Mouse (Mus musculus) left cerebral cortex, postnatal 14 days (tissue): Measurements from ENCODE around the gene Dscam. TPM values are rescaled to one million over a fixed set of nuclear protein-coding genes. Genes with fewer than 3 reads are reported as not detected.

Experiments
- DNase-seq, 2 experiments: peaks; one replicate each; pipeline ENCODE4 v3.0.0; 2021 to 2022; ENCODE audit warnings: low spot score in 2 of 2, mixed read lengths in 1 of 2
- intact Hi-C: fragments of 180-260 bp; cut with DNase I; formaldehyde crosslinking; loops from one replicate; pipeline ENCODE4 v1.15.1; 2025
- total RNA-seq, 2 experiments: library from RNA; stranded (reverse); gene quantifications; 2 replicates each; pipeline ENCODE4 v1.2.3; 2021

Dscam gene
- total RNA-seq, 2 experiments from 2014 or later: 42.4 to 48.2 TPM

DNA sequence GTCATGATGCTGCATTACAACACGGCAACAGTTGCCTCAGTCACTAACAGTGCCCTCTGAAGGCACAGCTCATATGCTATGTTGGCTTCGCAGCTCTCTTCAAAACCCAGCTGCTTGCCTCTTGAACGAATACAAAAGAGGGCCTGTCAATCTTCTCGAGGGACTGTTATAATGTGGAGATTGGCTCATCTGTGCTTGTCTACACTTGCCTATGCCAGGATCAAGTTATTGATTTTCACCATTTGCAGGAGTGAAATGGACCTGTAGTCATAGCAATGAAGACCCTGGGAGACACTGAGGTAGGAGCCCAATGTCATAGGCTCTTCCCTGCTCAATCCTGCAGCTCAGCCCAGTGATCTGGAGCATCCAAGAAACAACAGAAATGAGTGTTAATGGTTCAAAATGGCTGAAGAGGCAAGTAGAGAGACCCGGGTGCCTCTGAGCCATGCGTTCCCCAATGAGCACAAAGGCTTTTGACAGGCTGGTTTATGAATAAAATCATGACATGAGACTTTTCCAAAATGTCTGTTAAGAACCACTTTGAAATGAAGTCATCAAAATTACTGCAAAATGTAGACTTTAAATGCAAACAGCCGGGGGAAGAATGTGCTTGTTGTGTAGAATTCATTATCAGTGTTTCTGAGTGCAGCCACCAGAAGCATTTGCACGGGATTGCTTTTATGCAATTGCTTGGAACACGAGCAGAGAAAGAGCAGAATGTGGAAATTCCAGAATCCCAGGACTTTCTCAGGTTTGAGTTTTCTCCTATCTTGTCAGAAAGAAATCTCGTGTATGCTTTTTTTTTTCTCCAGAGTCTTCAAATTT, 35.3 kb downstream of the Dscam start:
- intact Hi-C loops: no loop called here
- no peak for DNase-seq

DNA sequence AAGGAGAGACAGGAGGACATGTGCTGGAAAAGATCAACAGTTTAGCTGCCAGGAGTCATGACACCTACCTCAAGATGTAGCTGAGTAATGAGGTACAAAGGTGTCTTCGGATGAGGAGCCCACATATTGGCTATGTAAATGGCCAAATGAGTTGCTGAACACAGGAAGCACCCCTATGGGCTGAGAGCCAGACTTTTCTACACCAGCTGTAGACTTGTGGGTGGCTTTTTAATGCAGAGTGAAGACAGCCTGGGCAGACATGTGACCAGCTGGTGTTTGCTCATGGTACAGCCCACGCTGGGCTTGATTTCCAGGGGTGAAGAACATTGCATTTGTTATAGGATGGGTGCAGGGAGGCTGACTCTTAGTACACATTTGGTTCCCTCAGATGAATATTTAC, 43.3 kb downstream of the Dscam start:
- intact Hi-C loops: loop anchor here (1.0 kb wide), 1 partner anchor 41 kb away; no protein-coding TSS in a partner anchor
- DNase-seq: peak; percentile 78 to 88

DNA sequence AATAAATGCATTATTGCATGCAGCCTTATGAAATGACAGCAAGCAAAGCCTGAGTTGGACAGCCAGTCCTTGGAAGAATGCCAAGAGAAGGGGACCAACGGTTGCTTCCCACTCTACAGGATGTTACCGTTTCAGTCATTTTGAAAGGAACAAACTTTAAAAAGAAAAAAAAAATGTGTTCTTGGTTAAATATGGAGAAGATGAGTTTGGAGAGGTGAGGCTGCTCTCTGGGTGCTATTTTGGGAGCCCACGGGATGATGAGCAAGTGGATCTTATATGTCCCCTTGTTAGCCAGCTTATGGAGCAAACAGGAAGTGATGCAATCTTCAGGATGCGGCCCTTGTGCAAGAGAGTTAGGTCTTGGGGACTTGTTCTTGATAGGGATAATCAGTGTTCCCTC, 60.5 kb downstream of the Dscam start:
- intact Hi-C loops: no loop called here
- peak; percentile 50 to 70 for DNase-seq

DNA sequence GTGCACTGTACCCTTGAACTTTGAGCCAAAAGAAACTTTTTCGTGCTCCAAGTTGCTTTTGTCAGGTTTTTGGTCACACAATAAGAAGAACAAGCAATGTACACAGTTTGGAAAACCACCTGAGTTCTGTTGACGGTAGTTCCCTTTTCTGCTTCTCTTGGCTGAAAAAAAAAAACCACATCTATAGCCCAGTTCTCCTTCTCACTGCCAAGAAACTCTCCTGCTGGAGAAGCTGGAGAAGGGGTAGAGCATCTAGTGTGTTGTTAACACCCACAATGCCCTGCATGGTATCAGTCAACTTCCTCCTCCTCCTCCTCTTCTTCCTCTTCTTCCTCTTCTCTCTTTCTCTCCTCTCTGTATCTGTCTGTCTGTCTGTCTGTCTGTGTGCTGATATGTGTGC, 65.3 kb downstream of the Dscam start:
- no peak for DNase-seq
- intact Hi-C loops: no loop called here

DNA sequence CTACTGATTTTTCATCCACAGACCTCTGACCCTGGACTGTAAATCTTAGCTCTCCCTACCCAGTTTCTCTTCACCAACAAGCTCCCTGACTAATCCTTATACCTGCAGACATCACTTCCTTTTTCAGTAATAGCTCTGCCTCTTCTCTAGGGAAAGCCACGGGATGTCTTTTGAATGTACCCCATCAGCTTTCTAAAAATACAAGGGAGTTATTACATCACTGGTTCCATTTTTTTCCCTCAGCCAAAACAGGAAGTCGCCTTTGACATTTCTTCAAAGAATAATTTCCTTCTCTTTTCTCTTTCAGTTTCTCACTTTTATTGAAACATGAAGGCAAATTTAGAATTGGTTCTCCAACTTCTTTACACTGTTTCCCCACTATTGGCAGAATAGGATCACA, 67.5 kb downstream of the Dscam start:
- DNase-seq: no peak
- intact Hi-C loops: no loop called here

DNA sequence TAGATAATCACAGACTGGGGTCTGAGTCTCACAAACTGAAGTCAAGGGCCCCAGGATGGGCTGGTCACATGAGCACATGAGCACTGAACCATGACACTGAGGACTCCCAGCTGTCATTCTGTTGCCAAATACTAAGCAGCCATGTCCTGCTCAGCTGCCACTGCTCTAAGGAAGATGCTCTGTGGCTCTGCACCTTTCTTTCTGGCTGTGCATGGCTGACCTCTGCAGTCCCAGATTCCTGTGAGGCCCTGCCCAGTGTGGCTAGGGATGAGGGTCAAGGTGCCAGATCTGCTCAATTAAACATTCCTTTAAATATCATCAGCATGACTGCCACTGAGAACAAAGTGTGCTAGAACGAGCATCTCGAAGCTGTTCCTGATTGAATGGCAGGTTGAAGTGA, 70.5 kb downstream of the Dscam start:
- intact Hi-C loops: no loop called here
- no peak for DNase-seq

DNA sequence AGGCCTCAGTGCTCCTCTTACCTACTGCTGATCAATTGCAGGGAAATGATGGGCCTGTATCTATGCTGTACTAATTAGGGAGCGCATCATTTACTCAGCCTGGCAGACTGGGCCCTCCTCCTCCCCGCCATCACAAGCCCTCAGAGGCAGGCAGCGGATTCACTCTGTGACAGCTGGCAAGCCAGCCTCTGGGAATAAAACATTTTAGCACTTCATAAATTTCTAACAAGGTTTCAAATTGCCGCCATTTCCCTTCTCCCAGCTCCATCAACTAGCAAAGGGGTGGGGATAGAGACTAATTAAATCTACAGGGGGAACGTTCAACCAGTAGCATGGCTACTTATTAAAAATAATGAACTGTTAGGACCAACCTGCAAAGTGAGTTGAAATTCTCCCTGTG, 72.0 kb downstream of the Dscam start:
- intact Hi-C loops: no loop called here
- DNase-seq: peak; percentile 25 to 38

DNA sequence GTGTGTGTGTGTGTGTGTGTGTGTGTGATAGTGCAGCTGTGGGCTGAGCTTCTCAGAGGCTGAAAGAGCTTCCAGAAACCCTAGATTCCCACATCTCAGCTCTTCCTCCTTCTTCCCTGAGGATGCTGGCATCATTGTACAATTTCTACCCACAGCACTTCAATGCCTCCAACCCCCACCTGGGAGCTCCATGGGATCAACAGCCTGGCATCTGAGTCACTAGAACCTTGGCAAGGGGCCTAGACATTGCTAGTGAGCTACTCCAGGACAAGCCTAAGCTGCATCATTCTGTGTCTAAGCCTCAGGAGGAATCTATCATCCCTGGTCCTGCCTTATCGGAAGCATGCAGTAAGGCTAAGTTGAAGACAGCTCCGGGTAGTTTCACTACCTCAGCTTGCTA, 73.8 kb downstream of the Dscam start:
- DNase-seq: peak; percentile 41 to 64
- intact Hi-C loops: no loop called here

DNA sequence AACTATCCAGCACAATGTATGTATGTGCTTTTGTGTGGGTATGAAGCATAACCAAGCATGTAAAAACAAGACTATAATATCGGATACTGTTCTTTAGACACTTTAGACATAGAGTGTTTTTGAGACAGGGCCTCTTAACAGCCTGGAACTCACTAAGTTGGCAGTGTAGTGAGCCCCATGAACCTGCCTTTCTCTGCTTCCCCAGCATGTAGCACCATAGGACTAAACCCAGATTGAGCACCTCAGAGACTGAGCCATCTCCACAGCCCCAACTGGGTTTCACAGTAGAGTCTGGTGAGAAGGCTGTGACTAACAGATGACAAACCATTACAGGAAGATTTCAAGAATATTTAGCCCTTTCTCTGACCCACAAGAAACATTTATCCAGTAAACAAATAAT, 75.1 kb downstream of the Dscam start:
- intact Hi-C loops: no loop called here
- no peak for DNase-seq

DNA sequence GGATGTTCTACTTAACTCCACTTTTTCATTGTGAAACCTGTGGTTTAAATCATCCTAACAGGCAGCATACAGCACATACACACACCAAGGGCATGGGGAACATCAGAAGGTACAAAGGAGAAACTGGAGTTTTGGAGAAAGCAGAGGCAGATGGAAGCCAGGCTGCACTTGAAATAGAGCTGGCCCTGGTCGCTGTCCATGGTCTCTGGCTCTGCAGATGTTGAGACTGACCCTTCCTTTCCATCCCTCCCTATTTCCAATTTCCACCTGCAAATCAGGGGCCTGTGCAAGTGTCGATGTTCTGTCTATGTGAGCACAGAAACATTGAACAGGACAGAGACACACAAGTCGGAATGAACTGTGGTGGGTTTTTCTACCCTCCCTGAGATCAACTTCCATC, 81.2 kb downstream of the Dscam start:
- intact Hi-C loops: no loop called here
- DNase-seq: no peak

DNA sequence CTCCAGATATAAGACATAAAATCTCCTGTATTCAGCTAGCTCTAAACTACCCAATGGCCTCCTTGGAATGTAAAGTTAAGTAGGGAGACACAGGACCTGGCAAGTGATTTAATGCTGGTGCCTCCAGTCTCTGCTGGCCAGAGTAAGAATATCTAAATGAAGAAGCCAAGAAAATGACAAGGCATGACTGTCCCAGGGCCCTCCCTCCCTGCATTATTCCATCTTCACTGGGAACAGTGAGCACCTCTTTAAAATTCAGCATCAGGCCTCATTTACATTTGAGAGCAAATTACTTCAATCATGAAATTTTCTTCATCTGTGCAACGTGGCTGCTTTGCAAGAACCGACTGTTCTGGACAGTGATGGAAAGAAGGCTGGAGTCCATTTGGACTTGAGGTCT, 86.9 kb downstream of the Dscam start:
- intact Hi-C loops: no loop called here
- DNase-seq: no peak

DNA sequence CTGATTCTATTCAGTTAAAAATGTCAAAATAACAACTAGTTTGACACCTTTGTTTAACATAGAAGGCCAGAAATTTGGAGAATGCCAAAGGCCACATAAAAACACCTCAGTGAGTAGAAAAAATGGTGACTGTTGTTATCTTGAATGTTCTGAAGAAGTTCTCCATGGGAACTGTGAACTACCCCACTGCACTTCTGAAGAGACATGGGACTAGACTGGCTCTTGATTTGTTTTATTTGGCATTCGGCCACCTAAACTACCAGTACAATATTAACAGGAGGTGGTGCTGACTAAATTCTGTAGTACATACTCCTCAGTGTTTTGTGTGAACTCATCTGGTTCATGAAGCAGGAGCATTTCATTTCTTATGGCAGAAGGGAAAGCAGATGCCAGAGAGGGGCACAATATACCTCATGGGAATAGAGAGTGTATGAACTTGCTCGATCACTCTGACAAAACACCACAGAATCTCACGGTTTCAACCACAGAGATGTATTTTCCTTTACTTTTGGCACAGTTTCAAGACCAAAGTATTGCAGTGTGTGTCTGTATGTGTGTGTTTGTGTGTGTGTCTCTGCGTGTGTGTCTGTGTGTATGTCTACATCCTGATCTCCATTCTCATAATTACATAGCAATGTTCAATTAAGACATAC, 94.5 kb downstream of the Dscam start:
- DNase-seq: no peak
- intact Hi-C loops: no loop called here

DNA sequence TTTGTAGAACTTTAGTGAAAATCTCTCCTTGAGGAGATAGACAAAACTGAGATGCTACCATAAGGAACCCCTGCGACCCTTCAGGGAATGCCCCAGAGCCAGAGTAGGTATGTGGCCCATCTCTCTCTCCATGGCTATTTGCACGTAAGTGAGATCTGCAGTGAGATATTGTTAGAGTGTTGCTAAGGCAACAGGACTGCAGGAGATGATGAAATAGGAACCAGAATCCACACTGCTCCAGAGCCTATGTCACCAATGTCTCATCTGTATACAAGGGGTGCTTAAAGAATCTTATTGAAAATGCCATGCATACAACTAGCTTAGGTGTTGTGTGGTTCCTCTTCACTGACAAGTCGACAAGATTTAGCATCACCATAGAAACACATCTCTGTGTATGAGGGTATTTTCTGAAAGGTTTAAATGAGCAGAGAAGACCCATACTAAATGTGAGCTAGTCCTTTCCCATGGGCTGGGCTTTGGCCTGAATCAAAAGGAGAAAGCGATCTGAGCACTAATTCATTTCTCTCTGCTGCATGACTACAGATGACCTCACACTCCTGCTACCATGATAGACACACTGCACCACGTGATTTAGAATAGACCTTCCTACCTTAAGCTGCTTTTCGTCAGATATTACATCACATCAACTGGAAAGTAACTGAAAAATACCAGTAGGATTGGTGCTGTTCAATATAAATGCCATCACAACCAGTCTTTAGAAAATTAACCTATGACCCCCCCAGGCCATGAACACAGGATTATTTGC, 95.2 kb downstream of the Dscam start:
- intact Hi-C loops: no loop called here
- peak in 1 of 2 experiments; percentile 33 for DNase-seq

DNA sequence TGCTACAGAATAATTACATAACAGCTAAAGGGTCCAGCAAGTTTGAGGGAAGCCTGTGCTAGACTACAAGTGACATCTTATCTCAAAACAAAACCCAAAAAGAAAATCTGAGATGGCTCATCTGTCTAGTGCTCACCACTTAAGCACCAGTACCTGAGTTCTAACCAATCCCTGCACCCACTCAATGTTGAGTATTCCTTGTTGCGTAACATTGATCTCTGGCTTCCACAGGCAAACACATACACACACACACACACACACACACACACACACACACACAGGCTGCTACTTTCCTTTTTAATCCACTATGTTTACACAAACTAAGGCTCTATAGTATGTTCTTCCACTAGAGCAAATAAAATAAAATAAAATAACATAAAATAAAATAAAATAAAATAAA, 96.7 kb downstream of the Dscam start:
- no peak for DNase-seq
- intact Hi-C loops: no loop called here

DNA sequence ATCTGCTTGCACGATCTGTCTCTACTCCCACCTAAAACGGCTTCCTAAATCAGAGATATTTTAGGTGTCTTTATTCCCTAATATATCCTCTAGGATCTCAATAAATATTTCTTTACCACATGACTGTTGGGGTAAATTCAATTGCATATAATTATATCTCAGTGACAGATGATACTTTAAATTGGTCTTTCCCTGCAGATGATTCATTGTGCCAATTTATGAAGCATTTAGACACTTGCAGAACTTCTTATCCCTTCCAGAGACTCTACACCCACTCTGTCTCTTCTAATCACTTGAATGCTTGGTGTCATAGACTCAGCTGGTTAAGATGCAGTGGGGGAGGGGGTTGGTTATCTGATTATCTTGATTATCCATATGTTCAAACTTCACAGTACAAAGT, 97.9 kb downstream of the Dscam start:
- DNase-seq: peak in 1 of 2 experiments; percentile 44
- intact Hi-C loops: no loop called here

DNA sequence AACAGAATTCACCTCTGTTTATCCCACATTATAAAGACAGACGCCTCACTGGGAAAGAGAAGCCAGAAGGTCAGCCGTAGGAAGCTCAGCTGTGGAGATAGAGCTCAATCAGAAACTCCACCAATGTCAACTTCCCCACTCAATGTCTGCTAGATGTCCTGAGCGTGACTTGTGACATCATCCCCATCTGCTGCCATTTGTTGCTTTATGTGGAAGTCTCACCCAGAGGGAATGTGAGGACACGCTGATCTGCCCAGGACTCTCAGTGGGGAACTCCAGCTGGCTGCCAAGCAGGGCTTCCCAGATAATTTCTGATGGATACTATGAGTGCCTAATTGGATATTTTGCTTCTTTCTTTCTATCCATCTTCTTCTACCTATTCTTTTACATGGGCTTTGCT, 103.7 kb downstream of the Dscam start:
- intact Hi-C loops: no loop called here
- peak in 1 of 2 experiments; percentile 20 for DNase-seq

DNA sequence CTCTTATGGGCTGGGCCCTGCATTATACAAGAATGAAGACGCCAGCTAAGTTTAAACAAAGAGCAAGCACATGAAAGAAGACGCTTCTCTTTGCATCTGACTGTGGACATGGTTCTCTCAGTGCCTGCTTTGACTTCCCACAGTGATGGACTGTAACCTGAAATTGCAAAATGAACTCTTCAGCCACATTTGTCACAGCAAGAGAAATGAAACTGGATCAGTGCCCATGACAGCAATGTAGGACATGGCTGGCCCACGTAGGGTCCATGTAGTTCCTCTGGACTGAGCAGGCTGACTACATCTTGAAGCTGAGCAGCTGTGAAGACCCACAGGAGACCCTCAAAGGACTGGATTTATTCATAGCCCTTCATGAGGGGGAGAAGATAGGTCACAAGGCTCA, 108.3 kb downstream of the Dscam start:
- intact Hi-C loops: no loop called here

DNA sequence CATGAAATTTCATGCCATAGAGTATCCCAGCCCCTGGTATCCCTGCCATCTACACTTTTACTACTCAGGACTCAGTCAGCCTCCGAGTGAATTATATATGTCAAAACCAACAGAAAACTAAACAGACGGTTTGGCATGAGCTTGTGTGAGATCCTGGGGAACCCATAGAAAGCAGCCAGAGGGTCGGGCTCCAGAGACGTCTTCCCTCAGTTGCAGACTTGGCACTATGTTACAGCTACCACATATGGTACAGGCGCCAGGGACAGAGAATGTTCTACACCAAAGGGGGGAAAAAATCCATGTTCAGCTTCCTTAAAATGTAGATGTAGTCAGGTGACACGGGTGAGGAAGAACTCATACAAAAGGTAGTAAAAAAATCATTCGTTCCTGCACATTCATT, 109.2 kb downstream of the Dscam start:
- DNase-seq: peak in 1 of 2 experiments; percentile 30
- intact Hi-C loops: no loop called here

More for the DNA sequence above, 108.3 kb downstream of the Dscam start:
- DNase-seq: no peak

DNA sequence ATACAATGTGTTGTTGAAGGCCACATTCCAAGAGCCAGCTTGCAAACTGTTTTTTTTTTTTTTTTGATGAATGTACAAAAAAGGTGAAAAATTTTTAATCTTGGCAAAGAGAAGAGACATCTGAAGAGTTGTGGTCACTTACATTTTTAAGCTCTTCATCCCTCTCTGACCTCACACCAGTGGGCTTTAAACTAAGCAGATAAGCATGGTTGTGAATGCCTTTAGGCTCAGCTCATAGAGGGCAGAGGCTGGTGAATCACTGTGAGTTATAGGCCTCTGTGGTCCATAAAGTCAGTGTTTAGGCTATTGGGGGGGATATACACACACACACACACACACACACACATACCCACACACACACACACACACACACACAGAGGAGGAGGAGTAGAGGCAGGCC, 109.8 kb downstream of the Dscam start:
- intact Hi-C loops: no loop called here

DNA sequence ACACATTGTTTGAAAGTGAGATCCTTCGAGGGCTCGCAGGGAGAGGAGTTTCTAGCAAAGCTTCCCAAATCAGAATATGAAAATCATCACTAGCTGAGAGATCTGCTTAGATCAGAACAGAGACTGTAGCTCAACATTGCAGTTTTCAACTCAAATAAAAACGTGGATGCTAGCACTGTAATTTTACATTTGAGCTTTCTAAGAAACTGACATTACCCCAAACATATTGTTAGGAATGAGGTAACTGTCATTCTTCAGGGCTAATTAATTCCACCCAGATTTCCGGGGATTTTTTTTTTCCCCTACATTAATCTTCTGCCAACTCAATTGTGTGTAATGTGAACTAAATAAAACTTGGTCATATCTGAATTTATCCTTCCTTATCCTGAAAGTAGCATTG, 110.3 kb downstream of the Dscam start:
- intact Hi-C loops: no loop called here

More for the DNA sequence above, 109.8 kb downstream of the Dscam start:
- DNase-seq: no peak

More for the DNA sequence above, 110.3 kb downstream of the Dscam start:
- no peak for DNase-seq
